Mouse (Mus musculus) embryo, embryonic 10.5 days (tissue): ENCODE measurements at regions not wholly inside any gene's neighbourhood (a gene's known extent, or its start where the extent isn't known, plus 50 kb on each side); places are given as distances from the start of the nearest gene placed in this dataset.

ENCODE experiments used
- DNase-seq: peaks from one replicate; pipeline ENCODE4 v3.0.0-alpha.2; 2015; ENCODE audit warnings: low spot score

DNA sequence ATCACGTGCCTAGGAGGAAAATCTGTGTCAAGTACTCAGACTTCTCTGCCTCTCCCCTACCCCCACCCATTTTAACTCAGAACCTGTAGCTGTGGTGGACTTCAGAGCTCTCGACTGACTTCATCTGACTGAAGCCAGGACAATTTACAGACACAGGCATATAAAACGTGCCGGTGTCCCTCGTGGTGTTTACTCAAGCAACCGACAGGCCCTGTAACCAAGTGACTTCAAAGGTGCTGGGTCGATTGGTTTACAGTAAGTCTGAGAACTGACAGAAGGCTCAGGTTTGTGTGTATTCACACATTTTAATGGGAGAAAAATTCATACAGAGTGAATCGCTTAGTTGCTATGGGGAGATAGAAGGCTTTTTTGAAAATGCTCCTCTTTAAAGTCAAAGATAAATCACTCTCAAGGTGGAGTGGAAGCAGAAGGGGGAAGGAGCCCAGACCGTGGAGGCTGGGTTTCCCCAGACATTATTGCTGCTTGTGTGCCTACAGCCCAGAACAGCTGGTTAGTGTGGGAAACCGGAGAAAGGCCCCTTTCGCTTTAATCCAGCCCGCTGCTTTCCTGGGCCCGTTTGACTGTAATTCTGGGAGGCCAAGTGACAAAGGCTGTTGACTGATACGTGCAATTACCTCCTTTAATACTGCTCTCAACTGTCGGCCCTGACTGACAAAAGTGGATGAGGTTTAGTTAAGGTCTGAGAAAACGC is 218.6 kb downstream of the Sox2 start:
- peak; percentile 37 for DNase-seq

DNA sequence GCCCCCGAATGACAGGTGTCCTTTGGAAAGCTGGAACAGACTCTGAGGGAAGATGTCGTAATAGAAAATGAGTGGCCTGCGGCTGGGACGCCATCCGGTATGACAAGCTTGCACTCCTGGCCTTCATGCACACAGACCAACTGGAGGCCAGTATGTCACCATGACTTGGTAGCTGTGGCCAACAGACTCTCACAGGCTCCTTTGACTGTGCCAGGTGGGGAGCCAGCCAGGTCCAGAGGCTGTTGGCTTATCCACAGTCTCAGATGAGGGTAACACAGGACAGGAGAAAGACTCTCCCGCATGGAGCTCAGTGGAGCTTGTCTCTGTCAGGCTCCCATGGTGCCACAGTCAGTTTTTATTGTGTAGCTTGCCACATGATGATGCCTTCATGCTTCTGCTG is 219.7 kb downstream of the Sox2 start:
- no peak for DNase-seq

DNA sequence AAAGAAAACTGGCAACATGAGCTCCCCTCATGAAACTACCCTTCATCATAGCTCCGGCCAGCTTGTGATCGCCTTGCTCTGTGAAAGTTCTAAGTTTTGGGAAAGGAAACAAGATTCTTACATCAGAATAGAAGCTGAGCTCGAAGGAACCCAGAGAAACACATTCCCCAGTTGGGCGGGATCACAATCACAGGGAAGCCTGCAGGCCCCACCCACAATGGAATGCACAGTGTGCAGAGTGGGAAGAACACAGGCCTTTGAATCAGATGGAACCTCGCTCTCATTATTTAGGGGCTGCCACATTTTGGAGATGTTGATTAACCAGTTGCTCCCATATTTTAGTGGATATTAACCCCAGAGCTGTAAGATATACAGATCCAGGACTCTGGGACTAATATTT is 234.9 kb downstream of the Sox2 start:
- no peak for DNase-seq

DNA sequence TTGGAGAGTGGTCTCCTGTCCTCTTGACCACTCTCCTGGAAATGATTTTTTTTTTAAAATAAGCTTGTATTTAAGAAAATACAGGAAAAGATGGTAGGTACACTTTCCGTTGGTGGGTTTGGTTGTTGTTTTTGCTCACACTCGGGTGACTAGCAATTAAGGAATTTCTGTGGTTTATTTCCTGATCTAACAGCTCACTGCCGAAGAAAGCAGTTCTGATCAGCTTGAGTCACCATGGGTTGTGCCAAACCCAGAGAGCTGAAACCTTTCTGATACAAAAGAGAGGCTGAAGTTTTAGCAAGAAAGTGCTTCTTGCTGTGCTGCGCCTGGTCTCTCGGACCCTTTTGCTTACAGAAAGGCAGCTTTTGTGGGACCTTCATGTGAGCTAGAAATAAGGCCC is 243.2 kb downstream of the Sox2 start:
- DNase-seq: no peak

DNA sequence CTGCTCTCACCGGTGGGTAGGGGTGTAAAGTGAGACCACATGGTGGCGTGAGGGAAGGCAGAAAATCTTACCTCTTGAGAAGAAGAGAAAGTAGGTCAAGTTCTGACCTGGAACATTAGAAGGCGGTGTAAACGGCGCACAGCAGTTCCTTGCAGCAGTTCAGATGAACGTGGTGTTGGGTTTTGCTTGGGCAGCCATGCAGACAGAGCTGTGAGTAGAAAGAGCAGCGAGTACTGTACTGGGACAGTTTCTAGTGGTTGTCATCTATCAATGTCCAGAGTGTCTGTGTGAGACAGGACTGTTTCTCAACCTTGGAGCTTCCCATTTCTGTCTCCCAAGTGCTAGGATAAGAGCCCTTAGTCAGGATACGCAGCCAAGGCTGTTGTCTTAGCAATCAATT is 252.9 kb downstream of the Sox2 start:
- DNase-seq: no peak

DNA sequence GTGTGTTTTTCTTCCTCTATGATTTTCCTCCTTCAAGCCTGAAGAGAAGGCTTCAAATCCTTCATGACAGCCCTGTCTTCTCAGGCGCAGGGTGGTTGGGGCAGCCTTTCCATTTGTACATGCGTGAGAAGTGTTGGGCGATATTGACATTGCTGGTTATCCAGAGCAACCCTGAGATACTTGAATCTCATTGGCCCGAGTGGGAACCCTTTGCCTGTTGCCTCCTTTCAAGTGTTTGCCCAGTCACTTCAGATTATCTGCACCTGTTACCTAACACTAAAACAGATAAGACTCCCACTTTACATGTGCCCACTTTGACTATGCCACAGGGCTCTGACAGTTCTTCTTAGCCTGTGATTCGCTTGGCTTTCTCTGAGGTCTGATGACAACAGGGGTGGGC is 258.3 kb downstream of the Sox2 start:
- DNase-seq: no peak

DNA sequence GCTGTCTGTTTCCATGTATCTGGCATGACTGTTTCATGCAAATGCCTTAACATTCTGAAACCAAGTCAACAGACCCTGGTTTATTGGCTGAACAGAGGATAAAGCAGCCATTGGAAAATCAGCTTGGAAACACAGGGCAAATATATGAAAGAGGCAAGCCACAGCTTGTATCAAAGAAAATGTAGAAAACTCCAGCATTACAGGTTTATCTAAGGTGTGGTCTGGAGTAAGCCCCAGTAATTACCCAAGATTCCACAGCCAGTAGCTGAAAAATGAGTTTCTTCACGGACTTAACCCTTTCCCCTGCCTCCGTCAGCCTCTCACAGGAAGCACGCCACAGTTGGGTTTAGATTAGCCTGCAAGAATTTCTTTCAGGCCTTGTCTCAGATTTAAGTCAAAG is 259.1 kb downstream of the Sox2 start:
- DNase-seq: no peak

DNA sequence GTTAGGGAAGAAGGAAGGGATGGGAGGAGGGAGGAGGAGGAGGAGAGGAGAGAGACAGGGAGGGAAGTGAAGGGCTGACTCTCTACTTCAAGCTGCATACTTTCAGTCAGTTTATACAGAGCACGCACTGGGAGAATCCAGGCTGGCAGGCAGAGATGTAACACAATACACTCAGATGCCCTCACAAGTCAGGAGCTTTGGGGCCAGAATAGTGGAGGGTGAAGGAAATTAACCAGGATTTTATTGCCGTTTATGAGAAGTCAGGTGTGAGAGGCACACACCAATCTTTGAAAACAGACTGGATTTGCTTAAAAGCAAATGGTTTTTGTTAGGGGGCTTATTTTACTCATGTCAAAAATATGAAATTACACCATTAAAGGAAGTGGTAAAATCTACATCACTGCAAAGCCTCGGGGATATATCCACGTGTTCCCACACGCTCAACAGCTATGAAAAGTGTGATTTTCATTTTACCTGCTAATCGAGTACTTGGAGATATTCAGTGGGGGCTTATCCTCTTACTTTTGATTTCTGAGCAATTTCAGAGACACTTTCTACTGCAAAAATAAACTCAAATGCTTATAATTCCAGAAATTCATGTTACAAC is 268.2 kb downstream of the Sox2 start:
- DNase-seq: peak; percentile 29

DNA sequence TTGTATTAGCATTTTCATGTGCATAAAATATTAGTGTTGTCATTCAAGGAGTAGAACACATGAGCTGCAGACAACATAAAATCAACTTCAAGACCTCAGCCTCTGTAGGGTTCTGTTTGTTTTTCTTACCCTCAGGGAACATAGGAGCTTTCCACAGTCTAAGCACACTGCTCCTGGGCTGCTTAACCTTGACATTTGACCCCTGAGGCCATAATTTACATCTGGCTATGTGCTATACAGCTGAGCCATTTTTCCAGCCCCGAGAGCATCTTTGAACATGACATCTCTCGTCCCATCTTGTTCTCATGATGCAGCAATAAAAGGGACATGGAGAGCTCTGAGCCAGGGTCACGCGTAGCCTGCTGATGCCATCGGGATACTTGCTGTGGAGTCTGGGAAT is 270.3 kb downstream of the Sox2 start:
- peak; percentile 41 for DNase-seq

DNA sequence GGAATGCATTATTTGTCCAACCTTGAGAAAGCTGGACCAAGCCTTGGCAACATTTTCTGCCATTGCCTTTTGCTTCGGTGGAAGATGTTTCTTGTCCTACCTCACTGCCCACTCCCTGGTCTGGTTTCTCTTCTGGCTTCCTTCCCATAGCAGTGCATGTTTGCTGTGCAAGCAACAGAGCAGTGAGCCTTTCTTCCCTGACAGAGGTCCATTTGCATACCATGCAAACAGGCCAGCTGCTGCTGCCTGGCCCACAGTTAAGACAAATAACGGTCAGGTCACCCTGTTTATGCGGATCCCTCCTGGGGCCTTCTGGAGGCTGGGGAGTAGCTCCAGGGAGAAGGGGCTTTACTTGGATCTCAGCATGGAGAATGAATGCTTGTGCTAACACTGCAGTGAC is 299.7 kb downstream of the Sox2 start:
- DNase-seq: peak; percentile 22

DNA sequence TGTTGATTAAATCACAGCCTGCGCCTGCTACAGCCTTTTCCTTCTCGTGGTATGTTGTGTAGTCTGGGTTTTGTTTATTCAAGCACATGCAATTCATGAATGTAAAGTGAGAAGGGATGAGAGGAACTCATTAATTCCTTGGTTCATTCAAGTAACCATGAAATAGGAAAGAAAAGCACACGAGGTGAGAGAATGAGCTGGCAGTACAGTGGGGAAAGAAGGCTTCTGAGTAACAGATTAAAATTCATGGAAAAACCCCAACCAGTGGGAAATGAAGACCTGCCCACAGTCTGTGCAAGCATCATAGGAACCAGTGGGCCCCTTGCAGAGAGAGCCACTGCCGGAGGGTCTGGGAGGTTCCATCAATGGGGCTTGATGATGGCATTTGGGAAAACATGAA is 306.0 kb downstream of the Sox2 start:
- DNase-seq: no peak

DNA sequence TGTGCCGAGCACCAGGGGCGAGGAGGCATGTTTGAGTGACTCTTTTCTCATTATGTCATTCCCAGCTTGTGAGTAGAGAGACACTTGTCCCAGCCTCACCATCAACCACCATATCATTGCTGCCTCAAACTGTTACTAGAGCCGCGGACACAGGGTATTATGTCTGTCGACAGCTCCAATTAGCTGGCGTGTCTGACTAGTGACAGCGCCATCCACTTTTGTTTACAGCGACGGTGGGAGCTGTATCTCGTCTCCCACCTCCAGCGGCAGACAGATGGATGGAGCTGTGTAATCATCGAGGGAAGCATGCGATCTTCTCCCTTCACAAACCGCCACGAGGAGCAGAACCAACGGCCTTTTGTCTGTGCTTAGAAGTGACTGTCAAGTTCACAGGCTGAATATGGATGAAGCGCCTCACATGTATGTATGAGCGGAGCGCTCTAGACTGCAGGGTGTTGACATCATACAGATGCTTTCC is 308.9 kb downstream of the Sox2 start:
- peak; percentile 39 for DNase-seq

DNA sequence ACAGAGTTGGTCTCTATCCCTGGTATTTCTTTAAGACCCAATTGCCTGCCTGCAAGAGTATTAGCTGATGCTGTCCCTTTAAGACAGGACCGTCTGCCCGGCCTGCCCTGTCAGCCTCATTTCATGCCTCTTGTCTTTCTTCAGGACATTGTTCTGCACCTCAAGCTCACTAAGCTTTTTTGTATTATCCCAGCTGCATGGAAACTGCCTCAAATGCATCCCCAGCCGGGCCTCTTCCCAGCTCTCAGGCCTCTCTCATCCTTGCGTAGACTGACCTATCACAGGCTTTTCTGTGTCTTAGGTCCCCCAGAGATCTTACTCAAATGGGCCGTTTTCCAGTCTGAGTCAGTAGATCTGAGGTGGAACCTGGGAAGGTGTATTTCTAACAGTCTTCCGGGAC is 316.2 kb downstream of the Sox2 start:
- peak; percentile 46 for DNase-seq

DNA sequence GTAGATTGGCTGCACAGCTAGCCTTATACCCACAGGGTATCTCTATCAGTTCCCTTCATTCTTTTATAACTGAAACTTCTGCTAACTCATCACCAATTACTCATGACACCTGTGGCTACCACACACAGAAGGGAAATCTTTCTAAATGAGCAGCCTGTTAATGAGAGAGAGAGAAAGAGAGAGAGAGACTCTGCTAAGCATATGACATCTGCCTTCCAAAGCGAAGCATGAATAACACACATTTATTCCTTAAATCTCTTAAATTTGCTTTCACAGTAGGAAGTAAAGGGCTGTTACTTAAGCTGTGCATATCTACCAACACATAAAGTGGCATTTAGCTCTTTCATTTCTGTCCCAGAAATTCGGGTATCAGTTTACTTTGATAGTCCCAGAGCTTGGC is 317.7 kb downstream of the Sox2 start:
- no peak for DNase-seq

DNA sequence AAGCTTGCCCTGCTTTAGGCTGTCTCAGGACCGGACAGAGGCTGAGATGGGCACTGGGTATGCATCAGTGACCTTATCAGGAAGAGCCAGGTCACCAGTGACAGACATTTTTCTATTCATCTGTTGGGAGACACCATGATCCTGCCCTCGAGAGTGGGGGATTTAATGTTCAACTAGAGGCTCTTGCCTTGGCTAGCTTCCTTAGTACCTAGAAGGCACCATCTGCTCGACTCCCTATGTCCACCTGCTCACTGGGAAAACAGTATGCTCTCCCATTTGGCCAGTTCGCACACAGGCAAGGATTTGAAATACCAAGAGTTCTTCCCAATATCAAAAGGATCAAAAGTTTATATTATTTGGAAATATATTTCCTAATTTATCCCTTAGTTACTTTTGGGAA is 321.3 kb downstream of the Sox2 start:
- no peak for DNase-seq

DNA sequence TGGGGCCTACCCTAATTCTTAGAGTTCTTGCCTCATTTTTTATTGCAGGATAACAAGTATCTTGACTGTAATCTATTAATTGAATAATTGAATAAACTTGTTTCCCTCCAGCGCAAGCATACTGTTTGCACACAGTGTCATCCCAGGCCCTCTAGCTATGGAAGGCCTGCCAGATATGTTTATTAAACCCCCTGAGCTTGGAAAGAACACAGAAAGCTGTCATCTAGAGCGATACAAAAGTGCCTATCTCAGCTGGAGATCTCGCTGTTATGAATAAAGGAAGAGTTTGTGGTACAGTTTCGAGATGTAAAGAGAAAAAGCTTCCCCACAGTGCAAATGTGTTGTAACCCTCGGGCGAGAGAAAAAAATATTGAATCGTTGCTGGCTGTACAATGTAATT is 324.2 kb downstream of the Sox2 start:
- DNase-seq: no peak
